In genomic region chr4:127060585-127061290, GRCm38 (mm10) we compare ENCODE assay signal across 8 mouse cellular contexts. TPM values are rescaled to one million over a fixed set of nuclear protein-coding genes. Genes with fewer than 3 reads are reported as not detected.
A peak's percentile ranks its signal among the peaks of the same experiment; 100 is the strongest.
DNase-seq lines count a peak whose midpoint lies in the region; ATAC-seq lines count a peak whose summit lies in the region.

Gene Zmym1 (minus strand): TSS chr4:127061152.

- H3K4me3 ChIP-seq in hindbrain, embryonic 10.5 days = peak within 1 kb of the TSS; percentile 87

- peaks cover 39% of the 10 kb centered on the region for H3K36me3 ChIP-seq in hindbrain, embryonic 10.5 days

- no peaks in the 10 kb centered on the region for H3K9me3 ChIP-seq in hindbrain, embryonic 10.5 days

- ATAC-seq in frontal cortex, adult (ENCODE audit: low TSS enrichment) = peak; percentile 97

- peak; percentile 56 for DNase-seq in MEL-GATA-1-ER (ENCODE audit: extremely low read depth, low read depth)
- DNase-seq in cerebellum, adult 8-10 months = peak; percentile 85
- DNase-seq in hindbrain, embryonic 10.5 days (ENCODE audit: low spot score) = peak; percentile 90
- peak; percentile 84 to 92 for DNase-seq in layer of hippocampus, postnatal 10 days (ENCODE audit: low spot score in 2 of 2)
- peak; percentile 95 for DNase-seq in lung, postnatal 10 days
- peak; percentile 91 for DNase-seq in ovary, postnatal 36 days (ENCODE audit: low spot score)
- DNase-seq in thymus, postnatal 25 days = peak; percentile 95

- H3K27ac ChIP-seq in hindbrain, embryonic 10.5 days = peak within 1 kb of the TSS; percentile 88

- H3K4me1 ChIP-seq in hindbrain, embryonic 10.5 days (replicated peaks) = peaks cover 8% of the 10 kb centered on the region; the same call in 1 of the 2 replicates

- H3K27me3 ChIP-seq in hindbrain, embryonic 10.5 days (ENCODE audit: insufficient read depth, poor library complexity, severe bottlenecking) = no peaks in the 10 kb centered on the region

- 1% methylated on average over 38 of the region's 38 CpGs for WGBS in hindbrain, embryonic 10.5 days

RNA-seq across cellular contexts. Expression of gene Zmym1, which starts in this region (rescaled TPM):
- 28.1 and 35.6 TPM in 2 replicates for polyA plus RNA-seq in hindbrain, embryonic 10.5 days (2016; fragmentation: Nextera tagmentation; extraction: Ambion mirVana)
- total RNA-seq in layer of hippocampus, postnatal 10 days (2021) = 10 to 100 TPM; 12.5 to 13.9 TPM

Comparison
In these comparisons a context has a peak if more than half of its experiments do, and no peak if none do; other contexts are left out.
1. Peak in every context shown above with its lines: DNase-seq, ATAC-seq, H3K4me3 ChIP-seq and H3K27ac ChIP-seq.